Mouse (Mus musculus) 3T3-L1 (cell line): Measurements from ENCODE around the gene Mthfs.
"Not testable (repeated sequence)": the region's sequence is repeated elsewhere in the genome, so short reads cannot be mapped to it uniquely, and the experiment has no call there.

ENCODE experiments used
- DNase-seq: peaks from one replicate; pipeline ENCODE4 v3.0.0-alpha.2; 2015; ENCODE audit warnings: low read depth, low spot score

Gene Mthfs

DNA sequence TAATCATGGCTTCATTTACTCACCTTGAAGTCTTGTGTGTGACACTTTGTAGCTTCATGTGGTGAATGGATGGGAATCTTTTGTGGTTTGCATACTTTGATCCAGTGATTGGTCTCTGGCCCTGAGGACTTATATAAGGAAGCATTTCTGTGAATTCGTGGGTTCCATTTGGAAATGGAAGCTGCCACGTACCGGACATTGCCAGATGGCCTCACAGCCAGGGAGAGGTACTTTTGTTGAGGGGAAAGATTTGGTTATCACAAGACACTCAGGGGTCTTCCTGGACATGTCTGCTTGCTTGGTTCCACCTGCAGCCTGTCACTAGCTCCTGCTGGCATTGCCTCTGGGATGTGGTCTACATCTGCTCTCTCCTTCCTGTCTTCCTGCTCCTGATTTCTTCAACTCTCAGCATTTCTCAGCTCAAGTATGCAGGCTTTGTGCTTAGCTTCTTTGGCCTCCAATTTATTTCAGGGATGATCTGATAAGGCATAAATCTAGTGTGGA is 30.1 kb downstream of the Mthfs start:
- DNase-seq, result not testable (repeated sequence)

DNA sequence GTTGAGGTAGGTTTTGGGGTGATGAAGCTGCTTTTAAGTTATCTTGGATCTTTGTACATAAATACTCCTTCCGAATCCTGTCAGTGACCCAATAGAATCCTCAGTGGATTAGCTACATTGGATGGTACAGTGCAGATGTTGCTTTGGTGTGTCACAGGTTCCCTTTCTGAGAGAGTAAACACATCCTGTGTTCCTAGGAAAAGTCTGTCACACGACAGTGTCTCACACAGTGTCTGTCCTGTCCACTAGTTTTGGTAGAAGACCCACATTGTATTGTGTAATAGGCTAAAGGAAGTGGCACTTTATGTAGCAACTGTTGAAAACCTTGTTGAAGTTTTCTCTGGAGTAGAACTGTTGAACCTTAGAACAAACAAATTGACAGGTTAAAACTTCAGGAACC is 42.9 kb downstream of the Mthfs start:
- no peak for DNase-seq

DNA sequence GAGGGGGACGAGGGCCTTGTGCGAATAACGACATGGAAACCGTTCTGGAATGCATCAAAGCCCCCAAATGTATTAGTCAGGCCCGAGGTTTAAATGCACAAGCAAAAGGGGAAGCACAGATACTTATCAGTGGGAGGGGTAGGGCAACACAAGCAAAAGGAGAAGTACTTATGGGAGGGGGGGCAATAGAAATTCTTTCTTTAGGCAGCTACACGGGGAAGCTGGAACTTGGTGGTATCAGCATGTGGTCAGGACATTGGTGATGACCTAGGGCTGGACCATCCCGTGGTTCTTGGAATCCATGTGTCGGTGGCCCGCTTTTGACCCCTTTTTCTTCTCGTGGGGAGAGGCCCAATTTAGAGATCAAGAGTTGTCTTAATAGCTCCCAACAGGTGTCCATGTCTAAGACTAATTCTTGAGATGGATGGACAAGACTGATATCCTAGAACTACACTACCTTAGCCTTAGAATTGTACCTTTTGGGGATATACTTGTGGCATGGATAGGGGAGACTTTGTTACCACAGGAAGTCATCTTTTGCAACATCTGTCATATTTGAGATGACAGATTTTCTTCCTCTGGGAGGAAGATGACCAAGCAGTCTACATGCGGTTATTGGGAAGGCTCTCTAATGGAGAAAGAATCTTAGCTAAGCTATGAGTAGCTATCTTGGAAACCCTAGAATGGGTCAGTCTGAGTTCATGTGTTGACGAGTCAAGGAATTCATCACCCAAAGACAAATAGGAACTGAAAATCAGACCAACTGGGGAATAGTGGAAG is 46.3 kb downstream of the Mthfs start:
- no peak for DNase-seq

DNA sequence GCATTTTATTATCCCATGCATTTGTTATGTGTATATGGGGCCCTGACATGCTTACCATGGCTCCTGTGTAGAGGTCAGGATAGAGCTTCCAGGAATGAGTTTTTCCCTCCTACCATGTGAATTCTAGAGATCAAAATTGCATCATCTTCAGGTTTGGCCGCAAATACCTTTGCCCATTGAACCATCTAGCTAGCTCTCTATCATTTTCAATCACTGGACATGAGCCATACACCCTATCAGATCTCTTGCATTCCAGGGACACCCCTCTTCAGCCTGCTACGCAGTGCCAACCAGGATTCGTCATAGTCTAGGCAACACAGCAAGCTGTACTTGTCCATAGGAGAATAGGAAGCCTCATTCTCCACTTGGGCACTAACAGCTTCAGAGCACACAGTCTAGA is 53.5 kb downstream of the Mthfs start:
- no peak for DNase-seq

DNA sequence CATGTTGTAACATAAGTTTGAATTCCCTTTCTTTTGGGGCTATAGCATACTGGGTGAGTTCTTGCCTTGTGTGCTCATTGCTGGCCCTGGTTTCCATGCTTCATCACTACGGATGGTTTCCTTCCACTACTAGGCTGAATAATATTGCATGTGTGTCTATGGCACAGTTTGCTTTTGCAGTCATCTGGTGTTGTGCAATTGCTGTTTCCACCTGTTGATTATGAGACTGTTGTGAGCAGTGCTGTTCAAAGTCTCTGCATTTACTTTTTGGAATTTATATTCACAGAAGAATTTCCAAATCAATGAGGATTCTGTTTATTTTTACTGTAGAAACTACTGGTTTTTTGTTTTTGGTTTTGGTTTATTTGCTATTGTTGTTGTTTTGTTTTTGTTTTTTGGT is 54.1 kb downstream of the Mthfs start:
- DNase-seq, result no peak

DNA sequence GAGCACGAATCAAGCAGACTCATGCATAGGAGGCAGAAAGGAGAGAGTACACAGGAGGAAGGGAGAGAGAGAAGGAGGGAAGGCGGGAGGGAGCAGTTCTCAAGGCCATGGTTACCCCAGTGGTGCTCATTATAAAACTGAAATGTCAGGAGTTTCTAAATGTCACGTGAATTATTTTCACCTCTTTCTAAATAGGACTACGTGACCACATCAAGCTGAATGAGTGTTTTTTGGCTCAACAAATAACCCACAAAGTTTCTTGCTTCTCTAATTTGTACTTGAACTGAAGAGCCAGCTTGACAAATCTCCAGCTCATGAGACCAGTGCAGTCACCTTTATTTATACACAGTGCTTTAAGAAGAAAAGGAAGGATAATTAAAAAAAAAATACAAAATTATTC is 56.6 kb downstream of the Mthfs start:
- DNase-seq, result no peak

DNA sequence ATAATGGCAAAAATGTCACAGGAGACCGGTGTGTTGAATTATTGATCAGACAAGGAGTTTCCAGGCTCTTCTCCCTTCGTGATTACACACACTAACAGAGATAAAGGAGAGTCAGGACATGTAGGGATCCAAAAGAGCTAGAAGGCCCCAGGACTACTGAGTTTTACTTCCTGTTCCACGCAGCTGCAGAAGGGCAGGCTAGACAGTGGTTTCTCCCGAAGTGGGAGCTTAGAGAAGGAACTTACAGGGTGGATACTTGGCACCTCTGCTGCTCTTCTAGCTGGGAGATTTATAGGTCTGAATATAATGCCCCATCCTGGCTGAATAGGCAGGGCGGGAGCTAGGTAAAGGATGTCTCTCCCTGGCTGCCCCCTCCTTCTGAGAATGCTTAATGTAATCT is 57.1 kb downstream of the Mthfs start:
- DNase-seq, result no peak

DNA sequence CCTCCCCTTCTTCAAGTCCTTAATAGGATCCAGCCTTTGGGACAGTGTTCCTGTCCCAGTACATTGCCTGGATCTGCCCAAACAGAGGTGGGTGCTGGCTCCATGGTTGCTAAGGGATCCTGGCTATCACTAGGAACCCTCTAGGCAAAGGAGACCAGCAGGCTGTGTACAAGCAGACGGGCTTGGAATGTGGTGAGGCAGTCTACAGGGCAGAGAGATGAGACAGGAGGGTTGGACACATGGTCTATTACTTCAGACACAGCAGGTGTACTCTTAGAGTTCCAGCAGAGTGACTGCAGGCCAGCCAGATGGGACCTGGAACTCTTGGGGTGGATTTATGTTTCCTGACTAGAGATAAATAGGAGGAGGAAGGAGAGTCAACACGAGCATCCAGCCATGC is 59.9 kb downstream of the Mthfs start:
- no peak for DNase-seq

DNA sequence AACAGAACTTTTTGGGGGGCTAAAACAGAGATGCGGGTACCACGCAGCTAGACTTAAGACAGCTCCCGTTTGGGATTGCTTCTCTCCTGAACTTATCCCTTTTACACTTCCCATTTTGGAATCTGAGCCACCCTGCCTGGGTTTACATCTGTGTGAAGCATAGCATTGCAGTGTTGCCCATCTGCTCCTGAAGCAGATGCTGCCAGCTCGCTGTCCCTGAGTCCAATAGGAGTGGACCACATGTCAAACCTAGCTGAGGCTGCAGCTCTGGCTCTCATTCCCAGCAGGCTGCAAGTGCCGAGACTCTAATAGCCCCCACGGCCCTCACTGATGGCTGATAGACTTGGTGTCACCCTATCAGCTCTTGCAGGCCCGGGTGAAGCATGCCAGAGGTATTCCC is 63.3 kb downstream of the Mthfs start:
- DNase-seq, result no peak

DNA sequence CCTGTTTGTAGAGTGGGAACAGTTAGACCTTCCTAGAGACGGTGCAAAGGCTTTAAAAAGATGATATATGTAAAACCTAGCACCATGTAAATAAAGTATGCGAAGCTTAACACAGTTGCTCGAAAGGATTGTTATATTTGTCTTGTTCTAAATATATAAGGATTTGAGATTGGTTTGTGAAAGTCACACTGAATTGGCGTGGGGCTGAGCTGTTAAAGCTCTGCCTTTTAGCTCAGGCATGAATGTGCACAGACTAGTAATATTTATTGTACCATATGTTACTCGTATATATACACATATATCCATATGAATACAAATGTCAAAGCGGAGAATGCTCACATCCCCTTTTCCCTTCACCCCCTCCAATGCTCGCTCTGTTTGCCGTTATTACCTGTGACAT is 67.7 kb downstream of the Mthfs start:
- no peak for DNase-seq

DNA sequence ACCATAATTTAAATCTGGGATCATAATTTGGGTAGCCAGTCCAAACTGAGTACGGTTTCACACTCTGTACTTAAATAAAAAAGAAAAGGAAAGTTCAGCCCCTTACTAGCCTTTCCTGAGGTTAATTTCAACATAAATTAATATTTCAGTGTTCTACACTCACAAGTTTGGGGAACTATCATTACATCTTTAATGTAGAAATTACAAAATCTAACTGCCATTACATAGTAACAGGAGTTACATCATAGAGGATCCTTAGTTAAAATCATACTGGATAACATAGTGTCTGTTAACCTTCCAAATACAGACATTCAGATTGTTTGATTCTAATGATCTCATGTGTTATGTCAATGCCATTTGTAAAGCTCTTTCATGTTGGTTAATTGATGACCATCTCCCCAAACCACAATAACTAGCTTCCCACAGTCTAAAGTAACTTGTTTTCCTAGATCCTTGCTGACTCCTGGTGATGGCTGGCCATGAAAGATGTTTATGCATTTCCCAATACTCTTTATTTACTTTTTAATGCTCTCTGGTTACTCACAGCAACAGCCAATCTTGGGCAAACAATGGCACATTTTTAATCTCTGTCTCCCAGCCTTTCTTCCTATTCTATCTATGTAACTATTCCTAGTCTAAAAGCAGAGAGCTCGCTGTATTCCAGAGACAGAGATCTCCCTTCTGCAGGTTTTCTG is 72.0 kb downstream of the Mthfs start:
- no peak for DNase-seq

DNA sequence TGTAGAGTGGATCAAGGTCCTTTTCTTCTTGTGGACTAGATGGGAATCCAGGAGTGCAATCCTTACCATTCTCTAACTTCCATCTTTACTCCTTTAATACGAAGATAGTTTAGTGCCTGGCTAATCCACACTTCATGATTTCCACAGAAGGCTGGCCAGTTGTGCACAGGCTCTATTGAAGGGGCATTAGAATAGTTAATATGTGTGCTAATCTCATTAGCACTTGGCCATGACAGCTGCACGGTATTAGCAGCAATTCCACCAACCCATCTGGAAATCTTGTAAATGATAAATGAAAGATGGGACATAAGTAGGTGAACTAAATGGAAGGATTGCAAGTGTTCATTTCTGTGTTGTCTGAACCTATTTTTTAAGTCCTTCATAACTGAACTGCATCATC is 77.6 kb downstream of the Mthfs start:
- no peak for DNase-seq

DNA sequence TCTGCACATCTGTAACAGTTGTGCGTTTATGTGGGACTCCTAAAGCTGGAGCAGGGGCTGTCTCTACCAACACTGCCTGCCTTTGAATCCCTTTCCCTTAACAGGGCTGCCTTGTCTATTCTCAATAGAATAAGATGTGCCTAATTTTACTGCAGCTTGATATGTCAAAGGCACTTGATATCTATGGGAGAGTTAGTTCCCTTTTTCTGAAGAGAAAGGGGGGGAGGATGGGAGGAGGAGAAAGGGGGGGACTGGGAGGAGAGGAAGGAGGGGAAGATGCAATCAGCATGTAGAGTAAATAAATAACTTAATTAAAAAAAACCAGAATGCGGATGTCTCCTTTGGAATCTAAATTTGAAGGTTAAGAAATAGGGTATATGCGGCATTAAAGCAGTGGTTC is 82.9 kb downstream of the Mthfs start:
- no peak for DNase-seq

DNA sequence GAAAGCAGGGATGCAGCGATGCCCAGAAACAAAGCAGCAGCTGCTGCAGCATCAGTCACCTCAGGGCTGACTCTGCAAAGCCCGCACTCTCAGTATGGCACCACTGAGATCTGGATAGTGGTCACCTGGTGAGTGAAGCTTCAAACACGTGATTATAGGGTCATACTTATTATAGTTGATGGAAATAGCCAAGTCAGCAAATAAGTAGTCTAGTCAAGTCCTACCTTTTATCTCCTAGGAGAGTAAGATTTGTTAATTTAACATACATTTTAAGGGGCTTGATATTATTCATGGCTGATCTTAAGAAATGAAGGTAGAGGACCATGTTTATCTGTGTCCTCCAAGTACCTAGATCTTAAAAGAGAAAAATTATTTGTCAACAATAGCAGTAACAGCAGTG is 83.6 kb downstream of the Mthfs start:
- DNase-seq, result no peak

DNA sequence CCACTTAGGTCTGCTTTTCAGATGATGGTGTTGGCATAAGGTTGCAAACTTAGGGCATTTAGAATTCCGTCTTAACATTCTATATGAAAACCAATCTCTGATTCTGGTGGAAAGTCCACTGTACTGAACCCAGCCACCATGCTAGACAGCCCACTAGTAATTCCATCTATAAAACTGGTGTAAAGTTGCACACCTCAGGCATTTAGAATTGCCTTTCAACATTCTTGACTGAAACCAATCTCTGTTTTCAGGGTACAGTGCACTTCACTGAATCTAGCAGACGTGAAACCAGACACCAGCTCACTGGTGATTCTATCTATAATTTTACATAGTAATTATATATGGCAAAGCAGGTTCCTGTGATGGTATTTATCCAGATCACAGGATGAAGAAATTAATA is 95.2 kb downstream of the Mthfs start:
- DNase-seq, result no peak

DNA sequence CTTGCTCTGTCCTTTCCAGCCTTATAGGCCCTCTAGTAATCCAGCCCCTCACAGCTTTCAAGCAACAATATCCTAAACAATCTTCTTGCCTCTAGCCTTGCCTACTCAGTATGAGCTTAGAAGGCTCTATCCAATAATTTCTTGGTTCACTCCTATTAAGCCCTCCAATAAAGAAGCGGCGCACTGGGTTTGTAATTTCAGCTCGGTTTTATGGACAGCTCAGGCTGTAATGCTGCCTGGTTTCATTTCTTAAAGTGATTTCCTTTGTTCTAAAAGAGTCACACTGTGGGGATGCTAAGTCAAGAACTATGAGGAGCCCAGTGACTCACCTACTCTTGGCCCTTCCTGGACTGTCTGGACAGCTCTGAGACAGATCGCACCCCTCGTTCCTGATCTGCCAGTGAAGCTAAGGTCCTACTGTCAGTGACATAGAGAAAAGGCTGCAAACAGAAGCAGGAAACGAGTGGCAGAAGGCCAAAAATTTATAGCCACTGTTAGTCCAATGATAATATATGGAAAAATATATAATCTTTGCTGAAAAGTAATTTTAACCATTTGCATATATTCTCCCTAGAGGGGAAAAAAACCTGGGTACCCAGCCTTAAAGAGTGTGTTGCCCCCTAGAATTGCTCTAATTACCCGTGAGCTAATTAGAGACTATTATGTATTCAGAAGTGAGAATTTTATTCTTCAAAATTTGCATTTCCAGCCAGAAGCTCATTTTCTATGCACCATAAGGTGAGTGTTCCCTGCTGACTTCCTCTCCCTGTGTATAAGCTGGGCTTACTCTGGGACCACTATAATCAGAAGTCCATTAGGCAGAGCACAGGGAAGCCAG is 98.1 kb downstream of the Mthfs start:
- no peak for DNase-seq

DNA sequence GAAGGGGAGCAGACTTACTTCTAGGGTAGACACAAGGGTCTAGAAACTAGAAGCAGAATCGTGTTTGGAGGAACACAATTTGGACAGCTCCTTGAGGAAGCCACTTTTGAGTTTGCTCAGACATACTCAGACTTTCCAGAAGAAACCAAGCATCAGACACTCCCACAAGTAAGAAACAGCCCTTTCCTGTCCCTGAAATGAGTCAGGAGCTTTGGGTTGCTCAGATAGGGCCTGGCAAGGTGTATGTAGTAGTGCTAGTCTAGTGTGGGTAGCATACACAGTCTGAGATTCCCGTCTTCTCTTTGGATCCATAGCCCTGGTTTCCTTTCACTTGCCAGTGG is 98.7 kb downstream of the Mthfs start:
- no peak for DNase-seq

DNA sequence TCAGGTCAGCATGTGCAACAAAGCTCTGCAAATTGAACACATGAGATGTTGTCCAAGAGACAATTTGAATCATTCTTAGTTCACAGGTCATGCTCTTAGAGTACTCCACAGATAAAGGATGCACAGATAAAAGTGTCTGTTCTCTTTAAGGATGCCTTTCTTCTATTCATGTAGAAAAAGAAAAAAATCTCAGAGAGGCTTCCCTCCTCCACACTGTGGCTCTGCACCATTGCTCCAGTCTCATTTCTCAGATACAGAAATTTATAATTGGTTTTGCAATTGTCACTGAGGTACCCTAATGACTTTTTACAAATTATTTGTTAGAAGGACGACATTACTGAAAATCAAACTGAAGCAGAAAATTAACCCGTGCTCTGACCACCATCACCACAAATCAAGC is 101.2 kb downstream of the Mthfs start:
- DNase-seq, result no peak

DNA sequence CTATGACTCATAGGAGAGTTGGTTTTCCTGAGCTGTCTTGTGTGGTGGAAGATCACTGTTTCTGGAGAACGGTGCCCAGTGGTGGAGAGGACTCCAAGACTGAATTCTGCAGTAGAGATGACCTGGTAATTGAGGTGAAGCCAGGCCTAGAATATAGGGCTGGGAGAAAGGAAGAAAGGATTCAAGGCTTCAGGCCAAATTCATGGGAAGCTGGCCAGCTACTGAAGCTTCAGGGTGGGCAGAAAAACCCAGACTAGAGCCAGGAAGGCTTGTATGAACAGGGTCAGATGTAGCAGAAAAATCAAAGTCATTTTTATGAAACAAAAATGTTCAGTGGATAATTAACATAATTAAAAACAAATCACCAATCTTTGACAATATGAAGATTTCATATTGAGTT is 163.3 kb downstream of the Mthfs start:
- no peak for DNase-seq

DNA sequence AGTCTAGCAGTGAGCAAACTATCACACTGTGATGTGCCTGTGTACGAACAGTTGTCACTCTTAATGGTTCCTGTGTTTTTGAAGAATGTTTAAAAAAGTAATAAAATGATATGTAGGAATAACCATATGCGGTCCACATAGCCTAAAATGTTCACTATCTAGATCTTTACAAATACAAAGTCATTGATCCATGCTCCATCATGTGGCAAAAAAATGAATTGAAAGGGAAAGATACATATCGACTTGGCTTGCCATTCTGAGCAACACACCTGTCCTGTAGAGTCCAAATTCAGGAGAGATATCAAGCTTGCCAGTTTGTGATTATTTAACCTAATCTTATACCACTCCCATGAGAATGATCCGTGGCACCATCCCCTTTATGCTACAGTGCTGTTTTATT is 164.2 kb downstream of the Mthfs start:
- no peak for DNase-seq

DNA sequence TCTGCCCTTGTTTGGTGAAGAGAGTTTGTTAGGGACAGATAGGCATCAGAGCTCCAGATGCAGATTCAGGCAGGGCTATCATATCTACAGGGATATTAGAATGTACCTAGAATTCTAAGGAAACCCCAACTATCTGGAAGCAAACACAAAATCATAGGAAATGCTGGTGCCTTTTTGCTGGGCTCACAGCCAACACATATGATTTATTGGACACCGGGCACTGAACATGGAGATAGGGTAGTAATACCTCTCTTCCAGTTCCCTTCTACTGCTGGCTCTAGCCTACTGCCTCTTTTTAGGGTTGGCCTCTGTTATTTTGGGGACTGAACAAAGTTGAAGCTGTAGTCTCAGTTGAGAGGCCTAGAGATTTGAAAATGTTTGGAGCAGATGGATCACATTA is 192.6 kb downstream of the Mthfs start:
- DNase-seq, result no peak
